Mouse (Mus musculus): Measurements from ENCODE around the gene Cntnap2. TPM values are rescaled to one million over a fixed set of nuclear protein-coding genes. Genes with fewer than 3 reads are reported as not detected.

The Cntnap2 gene
- polyA plus RNA-seq, 1 experiment from 2014 or later: 54.5 TPM

DNA sequence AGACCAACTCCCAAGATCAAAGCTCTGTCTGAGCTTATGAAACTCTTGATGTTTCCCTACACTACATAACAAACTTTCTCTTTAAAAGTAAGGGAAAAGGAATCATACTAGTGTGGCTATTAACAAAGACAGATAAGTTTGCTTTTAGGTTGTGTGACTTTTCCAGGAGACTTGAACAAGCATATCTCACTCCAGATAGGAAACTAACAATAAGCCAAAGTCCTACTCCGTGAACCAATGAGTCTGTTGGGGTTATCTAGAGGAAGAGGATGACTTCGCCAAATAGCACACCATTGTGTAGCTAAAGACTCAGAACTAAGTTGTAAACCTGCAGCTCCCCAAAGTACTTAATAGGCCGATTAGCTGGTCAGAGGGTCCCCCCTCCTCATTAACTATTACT lies 1860.8 kb downstream of the Cntnap2 start:
- DNase-seq (no peak), ATAC-seq (ENCODE audit: low FRiP score, low TSS enrichment) (no peak)
- 88% methylated on average over 3 of the region's 3 CpGs for WGBS

DNA sequence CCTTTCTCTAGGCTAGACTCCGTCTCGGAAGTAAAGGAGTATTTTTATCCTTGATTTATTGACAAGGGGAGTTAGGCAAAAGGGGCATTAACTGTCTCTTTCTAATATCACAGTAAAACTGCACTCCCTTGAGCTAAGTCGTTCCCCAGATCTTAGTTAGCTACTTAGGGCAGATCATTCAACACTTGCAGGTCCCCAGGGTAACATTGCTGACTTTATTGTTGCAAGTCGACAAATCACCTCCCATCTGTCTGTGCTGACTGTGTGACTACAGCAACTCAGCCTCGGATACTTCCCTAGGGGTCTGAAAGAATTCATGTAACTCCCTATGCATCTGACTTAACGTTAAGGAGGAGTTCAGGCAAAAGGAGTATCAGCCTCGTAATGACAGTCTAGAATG lies 1865.6 kb downstream of the Cntnap2 start:
- no peaks in the 10 kb centered on the region for H3K4me1 ChIP-seq (ENCODE audit: control insufficient read depth, insufficient read depth, low read length)
- ATAC-seq (ENCODE audit: low FRiP score, low TSS enrichment) (no peak), DNase-seq (no peak)
- no peak overlapping the region for H3K4me3 ChIP-seq (replicated peaks; ENCODE audit: low read depth, low read length)
- no peaks in the 10 kb centered on the region for H3K27me3 ChIP-seq (ENCODE audit: control insufficient read depth, insufficient read depth, low read length)
- no peaks in the 10 kb centered on the region for H3K36me3 ChIP-seq (ENCODE audit: control insufficient read depth, insufficient read depth, low read length)
- no peak overlapping the region for H3K4me2 ChIP-seq (ENCODE audit: low read length)
- 71% methylated on average over 7 of the region's 7 CpGs for WGBS
- no peaks in the 10 kb centered on the region for H3K9me3 ChIP-seq (ENCODE audit: control insufficient read depth, low read length)
- no peak overlapping the region for H3K27ac ChIP-seq (replicated peaks; ENCODE audit: low read depth, low read length)
- no peak overlapping the region for H3K9ac ChIP-seq (replicated peaks; ENCODE audit: low read length)

More for the DNA sequence above, 1860.8 kb downstream of the Cntnap2 start:
- Histone ChIP-seq H3K9me3 (ENCODE audit: control insufficient read depth, low read length) (no peaks in the 10 kb centered on the region), H3K27me3 (ENCODE audit: control insufficient read depth, insufficient read depth, low read length) (no peaks in the 10 kb centered on the region), H3K4me2 (ENCODE audit: low read length) (no peak overlapping the region), H3K9ac (replicated peaks; ENCODE audit: low read length) (no peak overlapping the region), H3K27ac (replicated peaks; ENCODE audit: low read depth, low read length) (no peak overlapping the region), H3K4me3 (replicated peaks; ENCODE audit: low read depth, low read length) (no peak overlapping the region), H3K4me1 (ENCODE audit: control insufficient read depth, insufficient read depth, low read length) (no peaks in the 10 kb centered on the region), H3K36me3 (ENCODE audit: control insufficient read depth, insufficient read depth, low read length) (no peaks in the 10 kb centered on the region)

DNA sequence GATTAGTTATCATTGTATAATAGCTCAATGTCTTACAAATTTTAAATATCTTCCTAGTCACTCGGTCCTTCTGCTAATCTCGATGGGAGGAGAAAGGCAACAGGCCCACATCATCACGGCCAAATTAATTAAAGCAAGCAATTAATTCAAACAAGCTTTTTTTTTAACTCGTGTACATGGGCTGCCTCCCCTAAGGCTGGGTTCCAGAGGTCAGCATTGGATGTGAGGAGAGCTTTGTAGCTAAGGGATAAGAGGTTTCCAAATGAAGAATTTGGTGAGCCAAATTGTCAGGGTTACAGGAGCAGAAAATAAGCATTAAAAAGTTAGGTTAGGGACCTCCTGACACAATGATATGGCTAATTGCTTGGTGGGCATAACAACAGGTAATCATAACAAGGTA lies 1886.5 kb downstream of the Cntnap2 start:
- Histone ChIP-seq H3K4me3 (replicated peaks; ENCODE audit: low read depth, low read length) (no peak overlapping the region), H3K27me3 (ENCODE audit: control insufficient read depth, insufficient read depth, low read length) (no peaks in the 10 kb centered on the region), H3K9me3 (ENCODE audit: control insufficient read depth, low read length) (no peaks in the 10 kb centered on the region), H3K27ac (replicated peaks; ENCODE audit: low read depth, low read length) (no peak overlapping the region), H3K4me2 (ENCODE audit: low read length) (no peak overlapping the region), H3K36me3 (ENCODE audit: control insufficient read depth, insufficient read depth, low read length) (no peaks in the 10 kb centered on the region), H3K9ac (replicated peaks; ENCODE audit: low read length) (no peak overlapping the region), H3K4me1 (ENCODE audit: control insufficient read depth, insufficient read depth, low read length) (no peaks in the 10 kb centered on the region)
- no peak for DNase-seq
- 50% methylated on average over 4 of the region's 4 CpGs for WGBS
- no peak for ATAC-seq (ENCODE audit: low FRiP score, low TSS enrichment)

DNA sequence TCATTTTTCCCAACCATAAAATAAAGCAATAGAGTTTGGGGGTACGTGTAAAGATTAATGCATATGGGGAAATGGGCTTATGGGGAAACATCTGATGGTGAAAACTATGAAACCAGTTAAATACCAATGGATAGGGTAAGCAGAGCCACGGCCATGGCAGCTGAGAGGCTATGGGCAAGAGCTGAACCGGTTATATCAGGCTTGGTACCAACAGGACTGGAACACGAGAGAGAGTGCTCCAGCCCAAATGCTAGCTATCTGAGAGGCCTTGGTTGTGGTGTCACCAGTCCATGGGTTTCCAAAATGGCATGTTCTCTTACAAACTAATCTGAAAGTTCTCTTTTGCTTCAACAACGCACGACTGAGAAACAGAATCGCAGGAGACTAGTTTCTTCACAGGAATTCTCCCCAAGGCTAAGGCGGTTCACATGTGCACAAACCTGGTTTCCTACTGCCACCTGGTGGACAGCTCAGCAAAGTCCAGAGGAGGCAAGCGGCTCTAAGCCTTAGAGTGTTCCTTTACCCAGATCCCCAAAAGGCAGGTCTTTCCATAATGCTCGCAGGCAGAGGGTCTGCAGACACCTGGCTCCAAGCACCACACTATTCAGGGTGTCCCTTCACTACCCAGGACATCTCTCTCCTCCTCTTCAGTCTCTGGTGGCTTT lies 1902.0 kb downstream of the Cntnap2 start:
- no peak overlapping the region for H3K9ac ChIP-seq (replicated peaks; ENCODE audit: low read length)
- no peaks in the 10 kb centered on the region for H3K4me1 ChIP-seq (ENCODE audit: control insufficient read depth, insufficient read depth, low read length)
- H3K36me3 ChIP-seq (ENCODE audit: control insufficient read depth, insufficient read depth, low read length): no peaks in the 10 kb centered on the region
- DNase-seq: peak; percentile 94
- no peak overlapping the region for H3K4me2 ChIP-seq (ENCODE audit: low read length)
- H3K27ac ChIP-seq (replicated peaks; ENCODE audit: low read depth, low read length): no peak overlapping the region
- ATAC-seq (ENCODE audit: low FRiP score, low TSS enrichment): peak; percentile 87
- H3K4me3 ChIP-seq (replicated peaks; ENCODE audit: low read depth, low read length): no peak overlapping the region
- no peaks in the 10 kb centered on the region for H3K27me3 ChIP-seq (ENCODE audit: control insufficient read depth, insufficient read depth, low read length)
- no peaks in the 10 kb centered on the region for H3K9me3 ChIP-seq (ENCODE audit: control insufficient read depth, low read length)
- WGBS: 34% methylated on average over 10 of the region's 10 CpGs

- DNase-seq: no peak
- no peak overlapping the region for H3K27ac ChIP-seq (replicated peaks; ENCODE audit: low read depth, low read length)
- H3K4me2 ChIP-seq (ENCODE audit: low read length): no peak overlapping the region
- no peaks in the 10 kb centered on the region for H3K9me3 ChIP-seq (ENCODE audit: control insufficient read depth, low read length)
- 61% methylated on average over 2 of the region's 2 CpGs for WGBS
- H3K27me3 ChIP-seq (ENCODE audit: control insufficient read depth, insufficient read depth, low read length): no peaks in the 10 kb centered on the region
- H3K4me1 ChIP-seq (ENCODE audit: control insufficient read depth, insufficient read depth, low read length): no peaks in the 10 kb centered on the region
- no peak overlapping the region for H3K9ac ChIP-seq (replicated peaks; ENCODE audit: low read length)
- H3K4me3 ChIP-seq (replicated peaks; ENCODE audit: low read depth, low read length): no peak overlapping the region
- no peak for ATAC-seq (ENCODE audit: low FRiP score, low TSS enrichment)
- no peaks in the 10 kb centered on the region for H3K36me3 ChIP-seq (ENCODE audit: control insufficient read depth, insufficient read depth, low read length)
Observed at GRCm38 (mm10) chr6:46963261-46963660, 1904.1 kb downstream of the Cntnap2 start.

- H3K36me3 ChIP-seq (ENCODE audit: control insufficient read depth, insufficient read depth, low read length): no peaks in the 10 kb centered on the region
- H3K9me3 ChIP-seq (ENCODE audit: control insufficient read depth, low read length): no peaks in the 10 kb centered on the region
- ATAC-seq (ENCODE audit: low FRiP score, low TSS enrichment): no peak
- no peaks in the 10 kb centered on the region for H3K4me1 ChIP-seq (ENCODE audit: control insufficient read depth, insufficient read depth, low read length)
- no peak overlapping the region for H3K4me2 ChIP-seq (ENCODE audit: low read length)
- no peak overlapping the region for H3K9ac ChIP-seq (replicated peaks; ENCODE audit: low read length)
- no peak overlapping the region for H3K4me3 ChIP-seq (replicated peaks; ENCODE audit: low read depth, low read length)
- no peaks in the 10 kb centered on the region for H3K27me3 ChIP-seq (ENCODE audit: control insufficient read depth, insufficient read depth, low read length)
- DNase-seq: no peak
- 64% methylated on average over 3 of the region's 3 CpGs for WGBS
- no peak overlapping the region for H3K27ac ChIP-seq (replicated peaks; ENCODE audit: low read depth, low read length)
Observed at GRCm38 (mm10) chr6:46963693-46964092, 1904.5 kb downstream of the Cntnap2 start.

- ATAC-seq (ENCODE audit: low FRiP score, low TSS enrichment): no peak
- Histone ChIP-seq H3K36me3 (ENCODE audit: control insufficient read depth, insufficient read depth, low read length) (no peaks in the 10 kb centered on the region), H3K4me1 (ENCODE audit: control insufficient read depth, insufficient read depth, low read length) (no peaks in the 10 kb centered on the region), H3K27me3 (ENCODE audit: control insufficient read depth, insufficient read depth, low read length) (no peaks in the 10 kb centered on the region), H3K4me3 (replicated peaks; ENCODE audit: low read depth, low read length) (no peak overlapping the region), H3K9ac (replicated peaks; ENCODE audit: low read length) (no peak overlapping the region), H3K27ac (replicated peaks; ENCODE audit: low read depth, low read length) (no peak overlapping the region), H3K4me2 (ENCODE audit: low read length) (no peak overlapping the region), H3K9me3 (ENCODE audit: control insufficient read depth, low read length) (no peaks in the 10 kb centered on the region)
- DNase-seq: no peak
- WGBS: 79% methylated on average over 2 of the region's 2 CpGs
Observed at GRCm38 (mm10) chr6:46972640-46973039, 1913.5 kb downstream of the Cntnap2 start.

- Histone ChIP-seq H3K9me3 (ENCODE audit: control insufficient read depth, low read length) (no peaks in the 10 kb centered on the region; the same call in 1 of the 2 replicates), H3K9ac (replicated peaks; ENCODE audit: low read length) (no peak overlapping the region), H3K36me3 (ENCODE audit: control insufficient read depth, insufficient read depth, low read length) (no peaks in the 10 kb centered on the region), H3K27ac (replicated peaks; ENCODE audit: low read depth, low read length) (no peak overlapping the region), H3K4me2 (ENCODE audit: low read length) (no peak overlapping the region), H3K4me3 (replicated peaks; ENCODE audit: low read depth, low read length) (no peak overlapping the region), H3K27me3 (ENCODE audit: control insufficient read depth, insufficient read depth, low read length) (no peaks in the 10 kb centered on the region), H3K4me1 (ENCODE audit: control insufficient read depth, insufficient read depth, low read length) (no peaks in the 10 kb centered on the region)
- 90% methylated on average over 6 of the region's 6 CpGs for WGBS
- ATAC-seq (ENCODE audit: low FRiP score, low TSS enrichment) (no peak), DNase-seq (no peak)
Observed at GRCm38 (mm10) chr6:46996010-46996602, 1936.9 kb downstream of the Cntnap2 start.

DNA sequence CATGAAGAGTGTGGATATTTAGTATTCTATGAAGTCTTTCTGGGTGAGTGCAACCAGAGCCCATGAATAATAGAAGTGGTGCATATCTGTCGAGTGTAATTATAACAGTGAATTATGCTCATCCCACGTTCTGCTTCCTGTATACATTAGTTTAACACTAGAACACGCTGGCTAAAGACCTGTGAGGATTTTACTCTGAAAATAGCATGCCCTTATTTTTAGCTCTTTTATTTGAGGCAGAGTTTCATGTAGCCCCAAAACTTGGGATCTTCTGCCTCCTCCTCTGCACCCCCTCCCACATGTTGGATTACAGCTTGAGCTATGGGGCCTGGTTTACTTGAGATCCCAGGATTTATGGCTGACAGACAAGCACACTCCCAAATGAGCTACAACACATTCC lies 1945.3 kb downstream of the Cntnap2 start:
- Histone ChIP-seq H3K4me2 (ENCODE audit: low read length) (no peak overlapping the region), H3K27me3 (ENCODE audit: control insufficient read depth, insufficient read depth, low read length) (no peaks in the 10 kb centered on the region), H3K9me3 (ENCODE audit: control insufficient read depth, low read length) (no peaks in the 10 kb centered on the region), H3K4me1 (ENCODE audit: control insufficient read depth, insufficient read depth, low read length) (no peaks in the 10 kb centered on the region), H3K36me3 (ENCODE audit: control insufficient read depth, insufficient read depth, low read length) (no peaks in the 10 kb centered on the region), H3K4me3 (replicated peaks; ENCODE audit: low read depth, low read length) (no peak overlapping the region), H3K9ac (replicated peaks; ENCODE audit: low read length) (no peak overlapping the region), H3K27ac (replicated peaks; ENCODE audit: low read depth, low read length) (no peak overlapping the region)
- WGBS: 39% methylated on average over 3 of the region's 3 CpGs
- ATAC-seq (ENCODE audit: low FRiP score, low TSS enrichment) (no peak), DNase-seq (peak; percentile 24)

Data from midbrain, embryonic 14.5 days (tissue).